Mouse (Mus musculus) thymus, postnatal 0 days (tissue): ENCODE results near the gene Sf3a2. TPM values are rescaled to one million over a fixed set of nuclear protein-coding genes. Genes with fewer than 3 reads are reported as not detected.

Experiments used
- DNase-seq: peaks from one replicate; pipeline ENCODE4 v3.0.0-alpha.2; 2015; ENCODE audit warnings: low spot score
- microRNA counts: library from miRNA; unstranded; fragments of <30 nt; microRNA quantifications from one replicate; lab custom pipeline; 2015
- microRNA-seq: library from miRNA; unstranded; fragments of <30 nt; microRNA quantifications from one replicate; pipeline ENCODE4, GENCODE M21; 2016; ENCODE audit warnings: borderline number of aligned reads
- polyA plus RNA-seq: library from polyadenylated mRNA; unstranded; fragments of >200 nt; fragmentation: Nextera tagmentation; extraction: Ambion mirVana; gene quantifications from 2 replicates; pipeline ENCODE4 v1.2.1, GENCODE M21; 2015

Sf3a2 gene
- polyA plus RNA-seq, 1 experiment from 2014 or later: 62.7 TPM

DNA sequence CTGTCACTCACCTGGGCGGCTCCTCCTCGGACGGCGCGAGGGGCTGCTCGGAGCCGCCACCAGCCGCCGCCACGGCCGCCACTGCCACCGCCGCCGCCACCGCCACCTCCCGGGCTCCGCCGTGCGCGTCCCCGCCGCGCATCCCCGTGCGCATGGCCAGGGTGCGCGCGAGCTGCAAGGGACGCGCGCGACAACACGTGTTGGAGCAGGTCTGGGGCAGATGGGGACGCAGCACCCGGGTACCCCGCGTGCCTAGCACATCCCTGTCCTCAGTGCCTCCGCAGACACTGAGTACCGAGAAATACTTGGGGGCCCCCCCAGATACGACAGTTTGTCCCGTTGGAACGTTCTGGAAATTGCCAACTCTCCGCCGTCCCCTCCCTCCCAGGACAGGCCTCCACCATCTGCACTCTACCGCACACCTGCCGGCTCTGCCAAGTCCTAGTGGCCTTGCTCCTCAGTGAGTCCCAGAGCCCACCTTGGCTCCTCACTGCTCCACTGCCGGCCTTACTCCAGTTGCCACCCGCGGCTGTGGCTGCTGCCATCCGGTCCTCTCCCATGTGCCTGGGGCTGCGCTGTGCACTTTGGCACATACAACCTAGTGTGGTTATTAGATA, 46.0 kb downstream of the Sf3a2 start, which contains the start of gene Lingo3:
Lingo3 (minus strand) TSS at position 109 of the 617 bp plus-strand sequence.
- DNase-seq: peak; percentile 29

DNA sequence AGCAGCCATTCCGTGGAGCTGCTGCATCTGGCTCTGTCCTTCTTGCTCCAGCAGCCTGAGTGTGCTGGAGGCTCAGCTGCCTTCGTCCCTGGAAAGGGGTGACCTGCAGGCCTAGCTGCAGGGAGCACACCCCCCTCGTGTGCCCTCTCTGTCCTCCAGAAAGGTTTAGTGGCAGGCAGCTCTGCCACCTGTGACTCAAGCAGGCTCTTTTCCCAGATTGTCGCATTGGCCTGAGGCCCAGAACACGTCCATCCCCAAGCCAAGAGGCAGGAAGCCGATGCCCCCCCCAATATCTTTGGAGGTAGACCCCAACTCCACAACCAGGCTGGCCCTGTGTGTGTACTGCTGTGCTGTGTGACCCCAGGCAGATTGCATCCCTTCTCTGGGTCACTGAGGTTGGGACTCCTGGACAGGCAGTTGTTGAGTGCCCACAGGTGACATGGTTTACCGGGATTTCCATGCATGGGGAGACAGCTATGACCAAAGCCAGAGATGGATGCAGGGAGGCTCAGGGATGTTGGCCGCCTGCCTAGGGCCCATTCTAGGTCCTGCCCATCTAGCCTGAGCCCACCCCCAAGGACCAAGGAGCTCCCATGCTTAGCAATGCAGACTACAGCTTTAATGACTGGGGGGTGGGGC, 47.2 kb downstream of the Sf3a2 start:
- no peak for DNase-seq

DNA sequence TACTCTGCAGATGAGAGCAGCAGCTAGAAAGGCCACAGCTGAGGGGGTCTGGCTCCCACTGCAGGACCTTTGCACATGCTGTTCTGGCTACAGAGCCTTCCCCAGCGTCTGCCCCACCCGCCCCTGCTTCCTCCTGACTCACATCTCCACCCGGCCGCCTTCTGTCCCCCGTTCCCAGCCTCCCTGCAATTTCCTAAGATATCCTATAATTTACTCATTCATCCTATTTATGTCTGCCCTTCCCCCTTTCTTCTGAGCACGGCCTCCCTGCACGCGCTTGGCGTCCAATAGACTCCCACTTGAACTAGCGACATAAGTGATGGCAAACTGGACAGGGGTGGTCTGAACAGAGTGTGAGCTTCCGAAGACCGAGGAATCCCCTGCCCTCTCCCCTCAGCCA, 47.7 kb downstream of the Sf3a2 start:
- DNase-seq: no peak

DNA sequence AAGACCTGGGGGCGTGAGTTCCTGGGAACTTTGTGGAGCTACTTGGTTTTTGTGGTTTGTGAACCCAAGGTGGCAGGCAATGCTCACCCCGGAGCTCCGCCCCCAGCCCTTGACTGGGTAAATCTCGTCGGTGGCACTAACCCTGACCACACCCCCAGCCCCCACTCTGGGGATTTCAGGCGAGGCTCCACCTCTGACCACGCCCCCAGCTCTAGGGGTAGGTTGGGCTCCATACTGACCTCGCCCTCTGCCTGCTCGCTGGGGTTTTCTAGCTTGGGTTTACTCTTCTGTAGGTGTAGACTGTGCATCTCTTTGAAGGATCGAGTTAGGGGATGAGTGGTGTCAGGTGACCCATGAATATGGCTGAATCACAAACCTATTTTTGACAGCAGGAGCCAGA, 50.6 kb downstream of the Sf3a2 start:
- DNase-seq: peak; percentile 78

MicroRNA genes within 50 kb of the gene (microRNA counts, 519-probe panel; counts per million panel counts)
- 473 counts per million, percentile 71 among the panel's probes with 10 or more counts for microRNA mmu-miR-1982 (lab: Ali Mortazavi, UCI)

Small RNA genes within 50 kb of the gene (microRNA-seq; reads per million reads assigned to microRNA genes)
- 5.0 reads per million, percentile 5 among the genes with 10 or more reads in this experiment for gene Mir1982

Other genes with a start within 250 kb of the Sf3a2 start
- 24.1 and 25.5 TPM in 2 replicates for gene Rexo1, start 236.6 kb upstream of the Sf3a2 start, polyA plus RNA-seq
- 7.7 and 9.5 TPM in 2 replicates for gene Klf16, start 220.9 kb upstream of the Sf3a2 start, polyA plus RNA-seq
- 103 and 118 TPM in 2 replicates for gene Abhd17a, start 207.9 kb upstream of the Sf3a2 start, polyA plus RNA-seq
- gene Scamp4, start 195.3 kb upstream of the Sf3a2 start, polyA plus RNA-seq: 50.4 and 52.9 TPM in 2 replicates
- gene Adat3, start 195.3 kb upstream of the Sf3a2 start, polyA plus RNA-seq: 6.9 and 10.2 TPM in 2 replicates
- 2.8 and 4.2 TPM in 2 replicates for gene Gm49322, start 192.2 kb upstream of the Sf3a2 start, polyA plus RNA-seq
- 153 and 160 TPM in 2 replicates for gene Csnk1g2, start 175.4 kb upstream of the Sf3a2 start, polyA plus RNA-seq
- 31.6 and 31.9 TPM in 2 replicates for gene Btbd2, start 141.1 kb upstream of the Sf3a2 start, polyA plus RNA-seq
- gene Mknk2, start 120.1 kb upstream of the Sf3a2 start, polyA plus RNA-seq: 119 and 125 TPM in 2 replicates
- 107 and 114 TPM in 2 replicates for gene Mob3a, start 96.2 kb upstream of the Sf3a2 start, polyA plus RNA-seq
- gene Izumo4, start 96.0 kb upstream of the Sf3a2 start, polyA plus RNA-seq: 17.8 and 20.1 TPM in 2 replicates
- 48.0 and 54.8 TPM in 2 replicates for gene Ap3d1, start 55.9 kb upstream of the Sf3a2 start, polyA plus RNA-seq
- 10.5 and 15.0 TPM in 2 replicates for gene Dot1l, start 43.0 kb upstream of the Sf3a2 start, polyA plus RNA-seq
- gene Plekhj1, start 428 bp downstream of the Sf3a2 start, polyA plus RNA-seq: 137 and 140 TPM in 2 replicates
- 0.08 TPM in 2 replicates for gene Amh, start 7.0 kb downstream of the Sf3a2 start, polyA plus RNA-seq
- gene Jsrp1, start 15.3 kb downstream of the Sf3a2 start, polyA plus RNA-seq: 0.15 and 0.29 TPM in 2 replicates
- 2,037 and 2,048 TPM in 2 replicates for gene Oaz1, start 28.5 kb downstream of the Sf3a2 start, polyA plus RNA-seq
- 0.06 and 0.18 TPM in 2 replicates for gene Lingo3, start 45.8 kb downstream of the Sf3a2 start, polyA plus RNA-seq
- gene Lsm7, start 57.0 kb downstream of the Sf3a2 start, polyA plus RNA-seq: 338 and 340 TPM in 2 replicates
- gene Sppl2b, start 57.1 kb downstream of the Sf3a2 start, polyA plus RNA-seq: 26.8 and 27.7 TPM in 2 replicates
- gene Tmprss9, start 73.7 kb downstream of the Sf3a2 start, polyA plus RNA-seq: 0.08 and 0.09 TPM in 2 replicates
- 337 and 351 TPM in 2 replicates for gene Timm13, start 102.8 kb downstream of the Sf3a2 start, polyA plus RNA-seq
- 28.0 and 28.5 TPM in 2 replicates for gene Lmnb2, start 120.0 kb downstream of the Sf3a2 start, polyA plus RNA-seq
- gene Gadd45b, start 131.9 kb downstream of the Sf3a2 start, polyA plus RNA-seq: 19.0 and 21.7 TPM in 2 replicates
- gene Gng7, start 216.7 kb downstream of the Sf3a2 start, polyA plus RNA-seq: 1.5 and 1.8 TPM in 2 replicates
- 0.04 TPM in 1 of 2 replicates, not detected in the other for gene Diras1, start 227.5 kb downstream of the Sf3a2 start, polyA plus RNA-seq
- gene Slc39a3, start 239.2 kb downstream of the Sf3a2 start, polyA plus RNA-seq: 16.0 and 16.8 TPM in 2 replicates